Mouse (Mus musculus) erythroid progenitor cell, adult 5-6 weeks (primary cell): ENCODE results near the gene Btnl2. TPM values are rescaled to one million over a fixed set of nuclear protein-coding genes. Genes with fewer than 3 reads are reported as not detected.
A peak's percentile ranks its signal among the peaks of the same experiment; 100 is the strongest.

ENCODE experiments used
- ATAC-seq: replicated peaks from 2 replicates; pipeline ENCODE4 v1.8.0; 2016; ENCODE audit warnings: moderate number of reproducible peaks, mild to moderate bottlenecking, moderate TSS enrichment, inconsistent platforms; ENCODE audit not compliant: poor library complexity, low FRiP score, severe bottlenecking
- total RNA-seq, 2 experiments: library from RNA; stranded (forward) in 1 of 2; stranded (reverse) in 1 of 2; fragments of 150-400 nt in 1 of 2; fragments of 186-747, 209-891 nt in 1 of 2; gene quantifications; 2 replicates each; pipeline versions ENCODE4 v1.2.3 to v1.2.4; 2015 to 2017; ENCODE audit warnings: low replicate concordance in 2 of 2

The Btnl2 gene
- total RNA-seq, 2 experiments from 2014 or later = not detected

GRCm38 (mm10) chr17:34345486-34345885 is 9.1 kb upstream of the Btnl2 start:
- no peak for ATAC-seq

GRCm38 (mm10) chr17:34346041-34346440 is 8.6 kb upstream of the Btnl2 start:
- ATAC-seq = no peak

- no peak for ATAC-seq
Observed at GRCm38 (mm10) chr17:34347606-34348308, 6.9 kb upstream of the Btnl2 start.

- peak; percentile 67 for ATAC-seq
Observed at GRCm38 (mm10) chr17:34349429-34349828, 5.2 kb upstream of the Btnl2 start.

- no peak for ATAC-seq
Observed at GRCm38 (mm10) chr17:34354940-34355339, 318 bp downstream of the Btnl2 start.

- ATAC-seq = no peak
Observed at GRCm38 (mm10) chr17:34362954-34363546, 8.4 kb downstream of the Btnl2 start.

- no peak for ATAC-seq
Observed at GRCm38 (mm10) chr17:34363676-34364310, 9.2 kb downstream of the Btnl2 start.

GRCm38 (mm10) chr17:34365031-34365430 is 10.4 kb downstream of the Btnl2 start:
- no peak for ATAC-seq

GRCm38 (mm10) chr17:34370563-34370962 is 15.9 kb downstream of the Btnl2 start:
- ATAC-seq = no peak

GRCm38 (mm10) chr17:34373055-34373709 is 18.6 kb downstream of the Btnl2 start:
- no peak for ATAC-seq

GRCm38 (mm10) chr17:34376847-34377246 is 22.2 kb downstream of the Btnl2 start, which contains the start of gene Btnl1:
Btnl1 (plus strand) TSS chr17:34377132.
- no peak for ATAC-seq

GRCm38 (mm10) chr17:34377450-34378209 is 23.0 kb downstream of the Btnl2 start:
- ATAC-seq = no peak

- no peak for ATAC-seq
Observed at GRCm38 (mm10) chr17:34378716-34379115, 24.1 kb downstream of the Btnl2 start.

- ATAC-seq = no peak
Observed at GRCm38 (mm10) chr17:34379451-34379850, 24.8 kb downstream of the Btnl2 start.

GRCm38 (mm10) chr17:34381876-34382275 is 27.3 kb downstream of the Btnl2 start:
- no peak for ATAC-seq

GRCm38 (mm10) chr17:34383212-34383611 is 28.6 kb downstream of the Btnl2 start:
- ATAC-seq = 0 out of 2 replicates have a peak, but pooled peaks have one; percentile 52

- ATAC-seq = no peak
Observed at GRCm38 (mm10) chr17:34384699-34385098, 30.1 kb downstream of the Btnl2 start.

- ATAC-seq = no peak
Observed at GRCm38 (mm10) chr17:34386656-34387055, 32.0 kb downstream of the Btnl2 start.

GRCm38 (mm10) chr17:34388513-34388912 is 33.9 kb downstream of the Btnl2 start:
- no peak for ATAC-seq

GRCm38 (mm10) chr17:34391507-34391906 is 36.9 kb downstream of the Btnl2 start:
- 0 out of 2 replicates have a peak, but pooled peaks have one; percentile 14 for ATAC-seq
